Mouse (Mus musculus) monocyte, adult 2 months (primary cell): ENCODE data around the gene Mroh2a.

Source experiments
- DNase-seq, 2 experiments: peaks; one replicate each; pipeline ENCODE4 v3.0.0; 2022; ENCODE audit warnings: low spot score in 2 of 2, low read depth in 1 of 2

Gene Mroh2a

DNA sequence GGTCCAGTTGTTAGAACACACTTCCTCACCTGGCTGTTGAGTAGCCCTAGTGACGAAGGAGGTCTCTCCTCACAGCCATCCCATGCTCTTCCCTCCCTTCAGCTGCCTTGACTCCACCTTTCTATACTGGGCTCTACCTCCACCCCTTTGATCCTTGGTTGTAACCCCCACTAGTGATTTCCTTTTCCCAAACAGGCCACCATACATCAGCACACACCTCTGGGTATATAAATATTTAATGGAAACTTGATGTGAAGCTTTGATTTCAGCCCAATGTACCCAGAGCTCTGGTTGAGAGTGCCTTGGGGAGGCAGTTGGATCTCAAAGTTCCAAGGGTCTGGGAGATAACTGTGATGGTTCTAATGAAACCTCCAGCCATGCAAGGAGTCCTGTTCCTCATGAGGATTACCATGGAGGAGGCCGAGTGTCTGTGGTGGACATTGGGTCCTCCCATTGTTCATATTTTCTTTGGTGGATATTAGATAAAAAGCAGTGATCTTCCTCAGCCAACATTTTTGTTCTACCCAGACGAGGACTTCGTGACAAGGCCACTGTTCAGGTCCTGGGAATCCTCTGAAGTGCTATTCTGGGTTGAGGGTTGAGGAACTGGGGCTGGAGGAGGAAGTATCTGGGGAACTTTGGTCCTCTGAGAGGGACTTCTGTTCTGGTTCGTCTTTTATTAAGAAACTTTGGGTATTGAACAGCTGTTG lies at the start of gene Mroh2a:
Gene Mroh2a, plus strand, starts transcription at position 317 of the 710 bp plus-strand sequence.
- DNase-seq, result peak in 1 of 2 experiments; percentile 38

DNA sequence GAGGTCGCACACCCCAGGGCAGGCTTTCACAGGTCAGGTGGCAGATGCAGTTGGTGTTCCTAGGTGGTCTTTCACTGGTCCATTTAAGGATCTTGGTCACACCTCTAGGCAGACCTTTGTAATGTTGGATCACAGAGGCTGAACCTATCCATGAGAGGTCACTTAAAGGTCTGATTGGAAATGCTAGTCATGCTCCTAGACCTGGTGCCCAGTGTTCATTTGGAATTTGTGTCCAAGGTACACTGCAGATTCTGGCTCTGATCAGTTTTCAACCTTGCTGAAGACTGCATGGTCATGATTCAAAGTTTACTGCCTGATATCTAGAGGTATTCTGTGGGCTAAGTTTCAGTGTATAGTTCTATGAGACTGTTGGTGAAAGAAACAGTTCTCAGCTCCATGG lies 47.1 kb upstream of the Mroh2a start:
- no peak for DNase-seq

DNA sequence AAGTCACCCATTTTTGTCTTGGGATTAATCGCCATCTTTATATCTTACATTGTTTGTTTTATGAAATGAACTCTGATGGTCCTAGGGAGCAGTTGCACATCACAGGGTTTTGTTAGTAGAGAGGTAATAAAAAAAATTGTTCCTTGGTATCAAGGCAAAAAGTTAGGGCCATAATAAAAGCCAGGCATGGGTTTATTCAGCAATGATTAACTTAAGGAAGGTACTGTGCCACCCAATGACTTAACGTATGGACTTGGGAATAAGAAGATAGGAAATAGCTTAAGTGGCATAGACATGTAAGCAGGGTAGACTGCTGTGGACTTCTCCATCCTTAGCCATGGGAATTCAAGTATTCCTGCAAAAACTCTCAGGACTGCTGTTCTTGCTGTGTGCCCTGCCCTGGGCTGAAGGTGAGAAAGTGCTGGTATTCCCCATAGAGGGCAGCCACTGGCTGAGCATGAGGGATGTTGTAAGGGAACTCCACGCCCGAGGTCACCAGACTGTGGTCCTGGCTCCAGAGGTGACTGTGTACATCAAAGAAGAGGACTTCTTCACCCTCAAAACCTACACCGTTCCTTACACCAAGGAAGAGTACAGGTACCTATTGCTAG lies 40.4 kb upstream of the Mroh2a start:
- no peak for DNase-seq

DNA sequence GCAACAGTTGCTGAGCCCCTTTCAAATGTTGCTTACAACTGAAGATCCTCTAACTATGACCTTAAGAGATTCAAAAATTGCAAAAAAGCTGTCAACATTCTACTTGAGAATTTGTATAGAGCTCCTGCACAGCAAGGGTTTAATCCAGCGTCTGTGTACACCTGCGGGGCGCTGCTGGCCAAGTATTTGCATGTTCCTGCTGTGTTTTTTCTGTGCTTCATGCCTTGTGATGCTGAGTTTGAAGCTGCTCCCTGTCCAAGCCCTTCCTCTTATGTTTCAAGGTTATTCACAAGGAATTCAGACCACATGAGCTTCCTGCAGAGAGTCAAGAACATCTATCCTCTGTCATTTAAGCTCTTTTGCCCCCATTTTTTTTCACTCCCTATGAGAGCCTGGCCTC lies 34.6 kb upstream of the Mroh2a start:
- DNase-seq, result no peak

DNA sequence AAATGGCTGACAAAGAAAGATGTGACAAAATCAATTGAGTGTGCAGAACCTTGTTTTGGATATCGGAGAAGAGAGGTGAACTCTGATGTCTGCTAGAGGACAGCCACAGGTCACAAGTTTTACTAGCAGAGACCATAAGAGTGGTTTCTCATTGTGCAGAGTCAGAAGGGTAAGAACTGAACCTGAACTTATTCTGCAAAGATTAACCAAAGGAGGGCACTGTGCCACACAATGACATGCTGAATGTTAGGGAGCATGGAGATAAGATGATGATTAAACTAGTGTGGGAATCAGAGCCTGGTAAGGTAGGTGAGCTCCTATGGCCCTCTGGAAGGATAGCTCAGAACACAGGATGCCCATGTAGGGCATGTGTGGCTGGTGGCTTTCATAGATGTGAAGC lies 31.1 kb upstream of the Mroh2a start:
- DNase-seq, result no peak

DNA sequence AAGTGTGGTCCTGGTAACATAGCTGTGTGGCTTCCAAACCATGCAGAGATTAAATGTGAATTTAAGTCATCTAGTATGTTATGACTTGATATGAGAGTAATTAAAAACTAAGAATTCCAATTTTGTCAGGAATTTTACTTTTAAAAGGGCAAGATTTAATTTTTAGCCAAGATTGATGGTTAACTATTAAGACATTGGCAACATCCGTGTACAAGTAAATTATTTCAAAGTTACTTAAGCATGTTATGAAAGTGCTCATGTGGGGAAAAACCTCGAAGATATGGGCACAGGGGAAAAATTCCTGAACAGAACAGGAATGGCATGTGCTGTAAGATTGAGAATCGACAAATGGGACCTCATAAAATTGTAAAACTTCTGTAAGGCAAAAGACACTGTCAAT lies 29.3 kb upstream of the Mroh2a start:
- no peak for DNase-seq

DNA sequence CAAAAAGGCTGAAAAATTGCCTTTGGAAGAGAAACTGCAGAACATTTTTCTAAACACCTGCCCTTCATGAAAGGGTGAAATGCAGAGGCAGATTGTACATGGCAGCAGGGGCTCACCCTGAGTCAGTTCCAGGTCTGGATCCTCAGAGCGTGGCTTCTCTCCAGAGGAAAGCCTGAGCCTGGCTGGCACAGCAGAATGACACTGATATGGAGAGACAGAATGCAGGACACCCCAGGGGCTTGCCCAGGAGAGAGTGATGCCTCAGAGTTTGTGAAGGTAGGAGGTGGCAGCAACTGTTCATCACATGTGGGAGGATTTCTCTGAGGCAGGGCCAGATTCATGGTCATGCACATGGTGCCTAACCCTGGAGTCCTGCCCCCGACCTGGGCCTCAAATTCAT lies 26.8 kb upstream of the Mroh2a start:
- no peak for DNase-seq

DNA sequence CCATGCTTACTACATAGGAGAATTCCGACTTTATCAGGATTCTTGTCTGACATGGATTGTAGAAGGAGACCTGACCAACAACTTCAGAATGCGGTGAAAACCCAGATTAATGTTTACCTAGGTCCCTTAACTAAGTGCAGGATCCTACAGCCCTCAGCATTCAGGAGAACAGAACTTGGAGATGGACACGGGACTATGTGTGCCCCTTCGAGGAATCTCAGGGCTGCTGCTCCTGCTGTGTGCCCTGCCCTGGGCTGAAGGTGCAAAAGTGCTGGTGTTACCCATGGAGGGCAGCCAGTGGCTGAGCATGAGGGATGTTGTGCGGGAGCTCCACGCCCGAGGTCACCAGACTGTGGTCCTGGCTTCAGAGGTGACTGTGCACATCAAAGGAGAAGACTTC lies 26.3 kb upstream of the Mroh2a start, which contains the start of gene Ugt1a2:
Gene Ugt1a2, plus strand, starts transcription at position 146 of the 400 bp plus-strand sequence.
- DNase-seq, result no peak

DNA sequence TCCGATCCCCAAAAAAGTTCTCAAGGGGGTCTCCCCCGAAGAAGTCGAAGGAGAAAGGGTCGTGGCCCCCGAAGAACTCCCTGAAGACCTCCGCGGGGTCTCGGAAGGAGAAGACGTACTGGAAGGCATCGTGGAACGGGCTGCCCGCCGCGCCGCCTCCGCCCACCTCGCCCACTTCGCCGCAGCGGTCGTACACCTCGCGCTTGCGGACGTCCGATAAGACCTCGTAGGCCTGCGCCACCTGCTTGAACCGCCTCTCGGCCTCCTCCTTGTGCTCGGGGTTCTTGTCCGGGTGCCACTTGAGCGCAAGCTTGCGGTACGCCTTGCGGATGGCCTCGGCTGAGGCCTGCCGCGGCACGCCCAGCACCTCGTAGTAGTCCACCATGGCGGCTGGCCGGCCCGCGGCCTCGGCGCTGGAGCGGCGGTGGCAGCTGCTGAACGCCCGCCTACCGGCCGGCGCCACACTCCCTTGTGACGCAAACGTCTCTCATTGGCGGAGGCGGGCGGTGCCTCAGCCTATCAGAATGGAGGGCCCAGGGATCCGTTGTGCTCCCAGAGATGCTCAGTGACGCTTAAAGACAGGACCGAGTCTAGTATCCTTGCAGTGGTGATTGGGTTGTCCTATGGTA lies 21.4 kb upstream of the Mroh2a start, which contains the start of gene Dnajb3:
Gene Dnajb3, minus strand, starts transcription at position 489 of the 629 bp plus-strand sequence.
- peak in 1 of 2 experiments; percentile 13 for DNase-seq

DNA sequence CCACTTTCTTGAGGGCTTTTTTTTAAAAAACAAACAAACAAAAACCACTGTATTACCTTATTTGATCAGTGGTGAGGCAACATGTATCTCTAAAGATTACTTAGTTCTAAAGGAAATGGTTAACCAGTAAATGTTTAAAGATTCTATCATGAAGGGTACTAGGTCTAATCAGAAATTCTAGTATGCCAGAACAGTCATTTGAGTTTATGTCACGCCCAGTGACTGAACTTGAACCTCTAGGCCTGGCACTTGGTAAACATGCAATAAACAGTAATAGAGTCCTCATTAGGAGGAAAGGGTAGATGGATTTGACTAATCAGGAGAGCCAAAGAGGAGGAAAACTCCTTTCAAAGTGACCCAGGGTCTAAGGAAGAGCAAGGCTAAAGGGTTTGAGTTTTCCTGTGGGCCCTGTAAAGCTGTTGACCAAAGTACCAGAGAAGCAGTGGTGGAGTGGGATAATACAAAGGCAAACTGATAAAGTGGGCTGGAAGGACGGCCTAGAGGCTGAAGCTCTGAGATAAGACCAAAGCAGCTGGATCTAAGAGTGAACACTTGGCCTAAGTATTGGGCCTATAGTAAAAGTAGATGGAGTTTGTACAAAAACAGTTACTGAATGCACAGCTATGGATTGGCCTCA lies 19.8 kb upstream of the Mroh2a start:
- DNase-seq, result no peak

DNA sequence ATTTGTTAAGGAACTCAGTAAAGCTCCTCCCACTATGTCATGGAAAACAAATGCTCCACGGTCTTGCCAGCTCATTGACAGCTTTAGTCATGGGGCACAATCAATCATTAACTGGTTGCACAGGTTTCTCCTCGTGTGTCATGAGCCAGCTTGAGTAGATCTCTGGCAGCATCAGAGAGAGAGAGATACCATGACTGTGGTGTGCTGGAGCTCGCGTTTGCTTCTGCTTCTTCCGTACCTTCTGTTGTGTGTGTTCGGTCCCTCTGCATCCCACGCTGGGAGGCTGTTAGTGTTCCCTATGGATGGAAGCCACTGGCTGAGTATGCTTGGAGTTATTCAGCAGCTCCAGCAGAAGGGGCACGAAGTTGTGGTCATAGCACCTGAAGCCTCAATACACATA lies 15.0 kb upstream of the Mroh2a start, which contains the start of gene Ugt1a1:
Gene Ugt1a1, plus strand, starts transcription at position 148 of the 400 bp plus-strand sequence.
- DNase-seq, result no peak

DNA sequence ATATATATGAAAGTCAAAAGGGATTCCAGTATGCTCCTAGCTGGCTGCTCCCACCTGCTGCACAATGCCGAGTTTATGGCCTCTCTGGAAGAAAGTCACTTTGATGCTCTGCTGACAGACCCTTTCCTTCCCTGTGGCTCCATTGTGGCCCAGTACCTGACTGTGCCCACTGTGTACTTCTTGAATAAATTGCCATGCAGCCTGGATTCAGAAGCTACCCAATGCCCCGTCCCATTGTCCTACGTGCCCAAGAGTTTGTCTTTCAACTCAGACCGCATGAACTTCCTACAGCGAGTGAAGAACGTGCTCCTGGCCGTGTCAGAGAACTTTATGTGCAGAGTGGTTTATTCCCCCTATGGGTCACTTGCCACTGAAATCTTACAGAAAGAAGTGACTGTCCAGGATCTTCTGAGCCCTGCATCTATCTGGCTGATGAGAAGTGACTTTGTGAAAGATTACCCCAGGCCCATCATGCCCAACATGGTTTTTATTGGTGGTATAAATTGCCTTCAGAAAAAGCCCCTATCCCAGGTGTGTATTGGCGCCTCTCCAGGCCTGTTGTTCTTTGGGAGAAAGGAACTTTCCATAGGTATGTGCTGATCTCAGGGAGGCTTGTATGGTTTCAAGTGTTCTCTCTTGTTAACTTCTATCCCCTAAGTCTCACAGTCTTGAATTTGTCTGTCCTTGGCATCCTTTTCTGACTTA lies 14.3 kb upstream of the Mroh2a start:
- DNase-seq, result no peak

DNA sequence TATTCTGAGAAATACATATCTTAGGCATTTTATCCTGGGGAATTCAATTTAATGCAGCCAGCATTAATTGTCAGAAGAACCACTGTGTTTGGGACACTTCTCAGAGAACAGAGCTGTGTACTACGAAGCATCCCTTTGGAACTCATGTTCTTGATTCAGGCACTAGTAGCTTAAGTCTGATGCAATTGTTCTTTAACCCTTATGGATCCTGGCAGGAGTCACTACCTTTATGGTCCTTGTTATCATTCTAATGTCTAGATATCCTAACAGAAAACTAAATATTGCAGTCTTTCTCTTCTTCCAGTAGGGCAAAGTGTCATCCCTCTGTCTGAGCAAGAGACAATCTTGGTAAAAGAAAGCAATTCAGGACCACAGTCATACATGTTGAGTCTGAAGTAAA lies 13.7 kb upstream of the Mroh2a start:
- DNase-seq, result no peak

DNA sequence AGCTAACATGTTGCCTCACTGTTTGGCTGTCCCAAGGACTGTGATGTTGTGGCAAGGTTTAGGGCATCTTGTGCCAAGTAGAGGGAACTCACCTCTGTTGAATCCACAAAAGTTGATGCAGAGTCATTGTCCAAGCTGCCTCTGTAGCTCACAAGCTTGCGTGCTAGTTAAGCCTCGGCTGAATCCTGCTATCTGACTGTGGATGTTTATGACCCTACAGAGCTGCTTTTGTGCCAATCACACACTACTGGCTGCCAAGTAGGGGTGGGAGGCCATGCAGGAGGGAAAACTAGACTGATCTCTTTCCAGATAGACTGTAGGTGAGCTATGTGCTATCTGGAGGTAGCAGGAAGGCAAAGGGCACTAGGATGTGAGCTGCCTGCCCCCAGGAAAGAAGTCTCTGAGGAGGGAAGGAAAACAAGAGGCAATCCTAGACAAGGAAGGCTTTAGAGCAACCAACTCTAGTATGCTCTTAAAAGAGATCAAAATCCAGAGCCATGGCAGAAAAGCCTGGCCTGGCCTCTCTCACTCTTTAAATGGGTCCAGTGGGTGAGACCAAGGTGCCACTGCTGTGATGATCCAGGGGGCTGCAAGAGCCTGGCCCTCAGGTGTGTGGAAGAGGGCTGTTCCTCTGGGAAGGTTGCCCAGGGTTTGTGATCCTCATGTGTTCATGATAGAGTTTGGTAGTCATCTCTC lies 12.9 kb upstream of the Mroh2a start:
- DNase-seq, result no peak

DNA sequence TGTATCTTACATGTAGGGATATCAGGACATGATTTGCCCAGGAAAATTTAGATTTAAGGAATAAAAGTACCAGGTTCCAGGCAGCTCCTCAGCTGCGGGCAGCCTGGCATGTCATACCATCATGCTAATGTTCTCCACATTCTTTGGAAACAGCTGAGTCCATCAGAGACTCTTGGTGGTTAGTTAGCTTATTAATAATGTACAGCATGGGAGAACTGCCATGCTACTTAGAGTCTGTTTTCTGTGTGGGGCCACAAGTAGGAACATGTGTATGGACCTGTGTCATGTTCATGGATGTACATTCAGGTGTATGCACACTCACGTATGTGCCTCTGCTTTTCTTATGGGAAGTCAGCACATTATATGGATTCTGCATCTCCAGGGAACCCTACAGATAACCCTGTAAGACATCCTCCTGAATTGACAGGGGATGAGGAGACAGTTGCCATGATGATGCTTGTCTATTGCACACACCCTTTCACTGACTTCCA lies 12.3 kb upstream of the Mroh2a start:
- no peak for DNase-seq

DNA sequence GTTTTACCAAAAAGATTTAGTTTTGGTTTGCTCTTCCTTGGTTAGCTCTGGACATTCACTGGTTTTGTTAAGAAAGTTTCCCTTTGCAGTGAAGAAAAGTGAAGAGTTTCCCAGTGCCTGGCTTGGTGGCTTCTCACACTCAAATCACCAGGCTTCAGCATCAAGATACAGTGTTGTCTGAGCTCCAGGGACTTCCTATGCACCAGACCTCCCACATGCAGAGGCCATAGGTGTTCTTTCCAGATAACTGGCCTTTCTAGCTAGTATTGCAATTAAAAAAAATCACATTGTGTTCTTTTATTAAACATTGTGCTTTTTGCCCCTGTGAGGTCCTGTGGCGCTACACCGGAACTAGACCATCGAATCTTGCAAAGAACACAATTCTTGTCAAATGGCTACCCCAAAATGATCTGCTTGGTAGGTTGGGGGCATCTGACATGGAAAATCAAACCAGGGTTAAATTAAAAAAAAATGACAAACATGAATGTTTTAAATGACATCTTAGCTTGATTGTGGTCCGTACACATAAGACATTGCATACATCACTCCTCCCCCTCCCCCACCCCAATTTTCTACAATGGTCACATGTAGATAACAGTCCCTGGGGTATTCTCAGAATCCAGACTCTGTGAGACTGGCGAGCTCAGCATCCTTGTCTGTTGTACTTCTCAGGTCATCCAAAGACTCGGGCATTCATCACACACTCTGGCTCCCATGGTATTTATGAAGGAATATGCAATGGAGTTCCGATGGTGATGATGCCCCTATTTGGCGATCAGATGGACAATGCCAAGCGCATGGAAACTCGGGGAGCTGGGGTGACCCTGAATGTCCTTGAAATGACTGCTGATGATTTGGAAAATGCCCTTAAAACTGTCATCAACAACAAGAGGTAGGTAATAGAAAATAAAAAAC lies 11.1 kb upstream of the Mroh2a start:
- DNase-seq, result no peak

DNA sequence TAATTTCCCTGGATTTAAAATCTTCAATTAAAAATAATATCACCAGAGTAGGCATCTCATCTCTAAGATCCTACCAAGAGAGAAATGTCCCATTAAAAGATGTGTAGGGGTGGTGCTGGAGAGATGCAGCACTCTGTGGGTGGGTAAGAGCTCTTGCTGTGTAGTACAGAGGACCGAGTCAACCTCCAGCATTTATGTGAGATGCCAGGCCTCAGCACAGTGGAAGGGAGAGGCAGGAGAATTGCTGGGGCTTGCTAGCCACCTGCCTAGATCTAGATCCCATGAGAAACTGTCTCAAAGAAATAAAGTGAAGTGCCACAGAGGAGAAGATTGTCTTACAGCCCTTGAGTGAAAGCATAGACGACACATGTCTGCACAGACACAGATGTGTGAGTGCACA lies 10.2 kb upstream of the Mroh2a start:
- no peak for DNase-seq

DNA sequence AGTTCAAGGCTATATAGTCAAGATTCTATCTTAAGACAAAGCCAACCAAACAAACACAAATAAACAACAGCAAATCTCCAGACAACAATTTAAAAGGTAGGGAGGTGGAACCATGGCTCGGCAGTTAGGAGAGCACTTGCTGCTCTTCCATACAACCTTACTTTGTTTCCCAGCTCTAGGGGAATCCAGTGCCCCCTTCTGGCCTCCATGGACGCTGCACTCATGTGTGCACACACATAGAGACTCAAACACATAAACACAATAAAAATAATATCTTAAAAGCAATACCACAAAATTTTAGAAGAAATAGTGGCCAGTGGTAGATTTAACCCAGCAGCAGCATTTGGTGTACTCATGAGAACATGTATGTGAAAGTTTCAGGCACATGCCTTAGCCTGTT lies 9.6 kb upstream of the Mroh2a start:
- DNase-seq, result no peak

DNA sequence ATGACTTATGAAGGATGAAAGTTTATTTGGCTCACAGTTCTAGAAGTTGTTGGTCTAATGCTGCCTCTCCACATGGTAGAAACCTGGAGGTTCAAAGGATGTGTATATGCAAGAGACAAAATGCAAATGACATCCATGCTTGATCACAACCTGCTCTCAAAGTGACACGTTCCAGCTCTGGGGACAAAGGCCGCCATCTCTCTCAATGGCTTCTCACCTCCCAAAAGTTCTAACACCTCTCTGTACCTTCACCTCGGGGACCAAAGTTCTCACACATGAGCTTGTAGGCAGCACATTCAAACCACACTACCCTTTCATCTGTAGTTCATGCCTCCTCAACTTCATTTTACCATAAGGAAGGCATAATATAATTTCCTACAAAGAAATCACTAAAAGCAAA lies 9.2 kb upstream of the Mroh2a start:
- no peak for DNase-seq
